Mouse (Mus musculus) liver, embryonic 14 days (tissue): ENCODE data around the gene Crlf1. TPM values are rescaled to one million over a fixed set of nuclear protein-coding genes. Genes with fewer than 3 reads are reported as not detected.

Experiments
- polyA plus RNA-seq: library from polyadenylated mRNA; depleted of rRNA; stranded (reverse); fragments of >200 nt; gene quantifications from 2 replicates; pipeline ENCODE4 v1.2.3, GENCODE M21; 2012; rRNA removed

The Crlf1 gene
- polyA plus RNA-seq, result 1.6 and 2.2 TPM in 2 replicates

DNA sequence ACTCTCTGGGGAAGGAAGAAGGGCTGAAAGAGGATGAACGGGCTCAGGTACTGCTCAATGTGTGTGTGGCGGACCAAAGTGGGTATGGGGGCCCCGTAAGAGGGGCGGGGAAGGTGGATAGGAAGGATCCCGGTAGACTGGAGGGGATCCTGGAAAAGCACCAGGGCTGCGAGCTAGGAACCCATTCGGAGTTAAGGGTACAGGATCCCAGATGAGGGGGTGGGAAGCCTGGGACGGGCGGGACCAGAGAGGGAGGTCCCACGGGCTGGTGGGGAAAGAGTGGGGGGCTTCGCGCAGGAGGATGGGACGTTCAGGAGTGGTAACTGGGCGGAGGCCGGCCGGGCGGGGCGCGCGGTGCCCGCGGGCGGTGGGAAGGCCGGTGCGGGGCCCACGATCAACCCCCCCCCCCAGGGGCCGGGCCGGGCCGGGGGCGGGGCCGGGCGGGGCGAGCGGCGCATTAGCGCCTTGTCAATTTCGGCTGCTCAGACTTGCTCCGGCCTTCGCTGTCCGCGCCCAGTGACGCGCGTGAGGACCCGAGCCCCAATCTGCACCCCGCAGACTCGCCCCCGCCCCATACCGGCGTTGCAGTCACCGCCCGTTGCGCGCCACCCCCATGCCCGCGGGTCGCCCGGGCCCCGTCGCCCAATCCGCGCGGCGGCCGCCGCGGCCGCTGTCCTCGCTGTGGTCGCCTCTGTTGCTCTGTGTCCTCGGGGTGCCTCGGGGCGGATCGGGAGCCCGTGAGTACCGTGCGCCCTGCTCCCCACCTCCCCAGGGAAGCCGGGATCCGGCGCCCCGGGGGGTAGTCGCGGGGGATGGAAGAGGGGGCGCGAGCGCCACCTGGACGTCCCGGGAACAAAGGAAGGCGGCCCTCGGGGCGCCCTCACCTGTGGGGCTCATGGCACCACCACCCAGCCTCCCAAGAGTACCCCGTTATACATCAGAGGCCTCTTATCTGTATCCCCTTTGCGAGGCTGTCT is at the start of gene Crlf1:
Crlf1 (plus strand) TSS at position 495 of the 977 bp plus-strand sequence.

DNA sequence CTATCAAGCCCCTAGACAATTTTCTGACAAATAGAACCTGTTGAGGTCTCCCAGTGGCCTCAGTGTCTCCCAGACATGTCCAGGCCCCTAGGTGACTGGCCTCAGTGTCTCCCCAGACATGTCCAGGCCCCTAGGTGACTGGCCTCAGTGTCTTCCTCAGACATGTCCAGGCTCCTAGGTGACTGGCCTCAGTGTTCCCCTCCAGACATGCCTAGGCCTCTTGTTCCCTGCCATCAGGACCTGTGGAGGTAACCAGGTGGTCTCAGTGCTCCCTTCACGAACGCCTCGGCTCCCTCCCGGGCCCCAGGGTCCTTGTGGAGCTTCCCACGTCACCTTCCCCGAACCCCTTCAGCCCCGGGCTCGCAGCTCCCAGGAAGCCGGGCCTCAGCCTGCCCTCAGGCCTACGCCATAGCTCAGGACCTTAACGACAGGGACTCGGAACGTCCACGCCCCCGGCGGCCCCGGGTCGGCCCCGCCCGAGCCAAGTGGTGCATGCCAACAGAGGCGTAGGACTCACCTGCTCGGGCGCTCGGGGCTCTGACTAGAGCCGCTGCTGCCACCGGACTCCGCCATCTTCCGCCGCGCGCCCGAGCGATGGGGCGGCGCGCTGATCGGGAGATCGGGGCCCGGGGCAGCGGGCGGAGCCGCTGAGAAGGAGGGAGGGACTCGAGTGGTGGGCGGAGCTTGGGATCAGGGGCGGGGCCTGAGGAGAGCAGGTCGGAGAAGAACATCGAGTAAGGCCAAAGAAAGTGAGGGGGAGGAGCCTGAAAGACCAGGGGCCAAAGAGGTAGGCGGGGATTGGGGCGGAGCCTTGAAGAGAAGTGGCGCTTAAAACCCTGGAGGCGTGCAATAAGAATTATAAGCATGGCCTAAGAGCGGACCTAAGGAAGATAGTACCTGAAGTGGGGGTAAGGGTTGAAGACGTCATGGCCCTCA is 16.4 kb upstream of the Crlf1 start, which contains the start of gene Klhl26:
Klhl26 (minus strand) TSS at position 636 of the 936 bp plus-strand sequence.

DNA sequence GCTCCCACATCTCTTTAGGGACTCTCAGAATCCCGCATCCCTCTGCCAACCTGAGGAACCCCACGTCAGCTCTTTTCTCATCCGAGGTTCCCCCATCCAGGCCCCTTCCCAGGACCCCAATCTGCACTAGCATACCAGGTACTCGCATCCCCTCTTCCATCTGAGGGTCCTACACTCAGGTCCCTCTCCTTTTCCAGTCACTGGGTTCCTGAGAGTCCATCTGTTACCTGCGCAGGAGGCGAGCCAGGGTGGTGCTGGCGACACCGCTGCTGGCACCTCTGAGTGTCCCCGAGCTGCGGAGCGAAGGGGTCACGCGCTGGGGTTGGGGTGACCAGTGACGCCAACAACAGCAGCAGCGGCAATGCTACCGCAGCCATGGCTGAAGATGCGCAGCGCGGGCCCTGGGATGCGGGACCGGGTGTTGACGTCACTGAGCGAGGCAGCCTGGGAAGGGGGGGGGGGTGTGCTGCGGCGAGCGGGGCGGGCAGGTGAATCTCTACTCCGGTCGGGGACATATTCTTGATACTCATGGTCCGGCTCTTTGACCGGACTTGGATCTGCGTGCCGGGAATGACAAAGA is 5.9 kb upstream of the Crlf1 start, which contains the start of gene Tmem59l:
Tmem59l (minus strand) TSS at position 418 of the 580 bp plus-strand sequence.

DNA sequence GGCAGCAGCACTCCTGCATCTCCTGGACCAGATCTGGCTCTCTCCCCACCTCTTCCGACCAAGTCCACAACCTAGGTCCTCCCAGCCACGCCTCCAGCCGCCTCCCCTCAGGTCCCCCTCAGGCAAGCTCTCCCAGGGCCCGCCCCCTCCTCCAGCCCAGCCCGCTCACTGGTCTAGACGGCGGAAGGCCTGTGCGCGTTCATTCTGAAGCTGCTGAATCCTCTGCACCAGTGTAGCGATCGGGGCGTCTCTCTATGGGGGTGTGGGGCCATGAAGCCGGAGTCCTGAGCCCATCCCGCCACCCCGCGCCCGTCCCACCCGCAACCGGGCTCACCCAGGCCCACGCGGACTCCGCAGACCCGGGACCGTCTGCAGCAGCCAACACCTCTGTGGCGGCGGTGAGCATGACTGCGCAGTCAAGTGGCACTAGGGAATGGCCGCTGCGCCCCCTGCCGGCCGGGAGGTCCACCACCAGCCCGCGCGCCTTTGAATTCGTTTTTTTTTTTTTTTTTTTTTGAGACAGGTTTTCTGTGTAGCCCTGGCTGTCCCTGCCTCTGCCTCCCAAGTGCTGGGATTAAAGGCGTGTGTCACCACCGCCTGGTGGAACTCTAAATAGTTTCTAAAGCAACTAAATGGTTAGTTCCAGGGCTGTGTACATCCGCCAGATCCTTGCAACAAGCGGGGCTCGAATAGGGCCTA is 13.5 kb downstream of the Crlf1 start, which contains the start of gene Rex1bd:
Rex1bd (minus strand) TSS at position 425 of the 699 bp plus-strand sequence.

DNA sequence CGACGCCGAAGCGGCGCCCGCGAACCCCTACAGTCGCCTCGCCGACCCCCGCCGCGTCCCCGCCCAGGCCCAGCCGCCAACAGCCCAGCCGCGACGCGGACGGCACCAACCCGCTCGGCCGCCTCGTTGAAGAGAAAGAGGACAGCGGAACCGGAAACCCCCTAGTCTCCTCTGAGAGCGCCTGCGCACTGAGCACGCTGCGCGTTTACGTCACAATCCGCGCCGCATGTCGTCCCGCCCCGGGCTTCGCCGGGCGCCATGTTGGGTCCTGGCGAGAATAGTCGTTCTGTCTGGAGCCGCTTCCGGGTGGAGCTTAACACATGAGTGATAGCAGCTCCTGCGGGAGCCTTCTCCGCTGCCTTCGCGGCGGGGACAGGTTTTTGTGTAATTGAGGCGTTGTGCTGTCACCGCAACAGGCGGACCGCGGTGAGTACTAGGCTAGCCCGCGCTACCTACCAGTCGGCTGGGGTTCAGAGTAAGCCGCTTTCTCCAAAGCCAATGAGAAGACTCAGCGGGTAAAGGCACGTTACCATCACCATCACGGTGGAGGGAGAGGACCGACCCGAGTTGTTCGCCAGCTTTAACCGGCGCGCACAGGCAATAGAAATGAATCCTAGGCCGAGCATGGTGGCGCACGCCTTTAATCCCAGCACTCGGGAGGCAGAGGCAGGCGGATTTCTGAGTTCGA is 17.4 kb downstream of the Crlf1 start, which contains the start of gene Uba52:
Uba52 (minus strand) TSS at position 574 of the 688 bp plus-strand sequence.

DNA sequence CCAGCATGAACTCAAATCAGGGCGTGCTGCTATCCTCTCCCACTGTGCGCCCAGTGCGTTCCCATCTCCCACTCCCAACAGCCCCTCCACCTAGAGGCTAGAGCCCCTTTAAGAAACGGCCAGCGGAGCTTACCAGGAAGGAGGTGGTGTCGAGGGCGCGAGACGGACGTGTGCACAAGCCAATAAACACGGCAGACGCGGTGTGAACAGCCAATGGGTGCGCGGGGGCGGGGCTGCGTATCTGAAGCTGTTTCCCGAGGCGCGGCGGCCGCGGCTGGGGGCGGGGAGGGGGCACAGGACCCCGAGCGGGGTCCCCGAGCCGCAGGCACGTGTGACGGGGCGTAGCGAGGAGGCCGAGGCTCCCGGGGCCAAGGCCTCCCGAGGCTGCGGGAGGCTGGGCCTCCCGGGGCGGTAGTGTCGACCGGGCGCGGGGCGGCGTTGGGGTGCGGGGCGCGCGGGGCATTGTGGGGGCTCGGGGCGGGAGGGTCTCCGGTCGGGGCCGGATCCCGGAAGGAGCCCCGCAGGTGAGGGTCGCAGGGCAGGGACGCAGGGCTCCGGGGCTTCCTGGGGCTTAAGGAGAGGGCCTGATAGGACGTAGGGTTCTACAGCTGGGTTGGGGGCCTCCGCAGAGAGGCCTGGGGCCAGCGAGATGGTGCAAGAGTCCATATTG is 34.7 kb downstream of the Crlf1 start, which contains the start of the genes Fkbp8 and Kxd1:
Fkbp8 (plus strand) TSS at position 213 of the 670 bp plus-strand sequence.
Kxd1 (minus strand) TSS at position 445 of the 670 bp plus-strand sequence.

DNA sequence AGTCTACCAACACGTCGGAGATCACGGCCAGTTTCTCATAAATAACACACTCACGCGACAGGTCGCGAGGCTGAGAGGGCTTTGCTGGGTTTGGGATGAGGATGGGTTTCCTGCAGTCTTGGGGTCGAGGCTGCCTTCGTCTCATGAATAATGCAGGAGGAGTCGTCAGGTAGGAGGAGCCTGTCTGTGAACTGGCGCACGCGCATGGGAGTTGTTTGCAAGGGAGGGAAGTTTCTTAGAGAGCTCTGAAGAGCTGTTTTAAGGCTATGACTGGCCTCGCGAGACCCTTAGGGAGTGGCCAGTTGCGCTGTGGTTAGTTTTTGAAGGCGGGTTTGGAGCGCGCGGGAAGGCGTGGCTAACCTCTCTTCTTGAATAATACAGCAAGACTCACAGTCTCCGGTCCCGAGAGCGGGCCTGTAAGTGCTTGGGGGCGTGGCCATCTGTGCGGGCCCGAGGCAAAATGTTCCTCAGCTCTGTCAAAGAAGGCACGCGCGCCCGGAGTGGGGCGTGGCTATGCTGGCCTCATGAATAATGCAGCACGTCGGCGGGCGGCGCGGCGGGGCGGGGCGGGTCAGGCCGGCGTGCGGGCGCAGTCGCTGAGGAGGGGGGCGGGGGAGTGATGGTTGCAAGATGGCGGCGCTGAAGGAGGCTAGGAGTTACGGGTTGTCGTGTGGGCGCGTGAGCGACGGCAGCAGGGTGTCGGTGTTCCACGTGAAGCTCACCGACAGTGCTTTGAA is 46.3 kb downstream of the Crlf1 start, which contains the start of gene Ell:
Ell (plus strand) TSS at position 381 of the 737 bp plus-strand sequence.

Other genes with a start within 250 kb of the Crlf1 start
- 5.7 and 6.2 TPM in 2 replicates for gene Homer3, start 210.3 kb upstream of the Crlf1 start, polyA plus RNA-seq
- gene Ddx49, start 190.7 kb upstream of the Crlf1 start, polyA plus RNA-seq, result 20.7 and 21.4 TPM in 2 replicates
- 126 and 139 TPM in 2 replicates for gene Cope, start 190.6 kb upstream of the Crlf1 start, polyA plus RNA-seq
- gene Cers1, start 177.4 kb upstream of the Crlf1 start, polyA plus RNA-seq, result 0.09 and 0.14 TPM in 2 replicates
- 0.02 and 0.09 TPM in 2 replicates for gene Gdf1, start 163.3 kb upstream of the Crlf1 start, polyA plus RNA-seq
- gene Upf1, start 139.9 kb upstream of the Crlf1 start, polyA plus RNA-seq, result 10.6 and 15.5 TPM in 2 replicates
- gene Comp, start 119.6 kb upstream of the Crlf1 start, polyA plus RNA-seq, result 0.36 and 0.40 TPM in 2 replicates
- gene Crtc1, start 53.6 kb upstream of the Crlf1 start, polyA plus RNA-seq, result 3.4 and 4.1 TPM in 2 replicates
- 5.5 and 6.0 TPM in 2 replicates for gene Klhl26, start 16.2 kb upstream of the Crlf1 start, polyA plus RNA-seq
- gene Tmem59l, start 5.8 kb upstream of the Crlf1 start, polyA plus RNA-seq, result 0.01 and 0.07 TPM in 2 replicates
- gene Rex1bd, start 13.6 kb downstream of the Crlf1 start, polyA plus RNA-seq, result 51.3 and 56.0 TPM in 2 replicates
- gene Uba52, start 17.6 kb downstream of the Crlf1 start, polyA plus RNA-seq, result 769 and 923 TPM in 2 replicates
- gene Fkbp8, start 34.6 kb downstream of the Crlf1 start, polyA plus RNA-seq, result 133 and 144 TPM in 2 replicates
- gene Kxd1, start 34.8 kb downstream of the Crlf1 start, polyA plus RNA-seq, result 24.3 and 30.5 TPM in 2 replicates
- gene Ell, start 46.3 kb downstream of the Crlf1 start, polyA plus RNA-seq, result 8.4 and 8.6 TPM in 2 replicates
- 53.0 and 63.5 TPM in 2 replicates for gene Isyna1, start 101.2 kb downstream of the Crlf1 start, polyA plus RNA-seq
- 34.5 and 34.9 TPM in 2 replicates for gene Ssbp4, start 115.7 kb downstream of the Crlf1 start, polyA plus RNA-seq
- gene Lrrc25, start 123.0 kb downstream of the Crlf1 start, polyA plus RNA-seq, result 3.7 and 5.1 TPM in 2 replicates
- 5.7 and 5.9 TPM in 2 replicates for gene Gdf15, start 139.3 kb downstream of the Crlf1 start, polyA plus RNA-seq
- gene Pgpep1, start 167.2 kb downstream of the Crlf1 start, polyA plus RNA-seq, result 7.8 and 8.5 TPM in 2 replicates
- 130 and 135 TPM in 2 replicates for gene Lsm4, start 180.1 kb downstream of the Crlf1 start, polyA plus RNA-seq
- 26.4 and 29.1 TPM in 2 replicates for gene Jund, start 205.8 kb downstream of the Crlf1 start, polyA plus RNA-seq
- not detected in 2 replicates for gene Iqcn, start 210.3 kb downstream of the Crlf1 start, polyA plus RNA-seq
- gene Gm3336, start 225.4 kb downstream of the Crlf1 start, polyA plus RNA-seq, result 0.08 TPM in 1 of 2 replicates, not detected in the other
- gene Pde4c, start 230.6 kb downstream of the Crlf1 start, polyA plus RNA-seq, result 1.2 and 1.6 TPM in 2 replicates